Mouse (Mus musculus) CD4-positive, CD25-positive, alpha-beta regulatory T cell, adult 4 months (primary cell): ENCODE measurements around the gene Gm11096. TPM values are rescaled to one million over a fixed set of nuclear protein-coding genes. Genes with fewer than 3 reads are reported as not detected.

Source experiments
- ATAC-seq: one replicate; pipeline ENCODE4 v1.8.0; 2017
- polyA plus RNA-seq, 2 experiments: library from polyadenylated mRNA; unstranded; fragments of 100-300 nt; shearing (Covaris generic); gene quantifications; one replicate each; pipeline ENCODE4 v1.2.1; 2017

Gene Gm11096
- polyA plus RNA-seq, 2 experiments from 2014 or later = not detected

GRCm38 (mm10) chr17:81481843-81482490, 40.4 kb downstream of the Gm11096 start:
- no peak for ATAC-seq

- ATAC-seq = no peak
Measured at GRCm38 (mm10) chr17:81486388-81486787, 44.8 kb downstream of the Gm11096 start.
